Mouse (Mus musculus) liver, embryonic 14.5 days (tissue): ENCODE data around the gene Plod1.

Experiments used
- CTCF ChIP-seq: IDR thresholded peaks from 2 replicates; pipeline ENCODE4 v1.5.1; 2016; ENCODE audit warnings: antibody characterized with exemption, low read depth, control low read depth
- EP300 ChIP-seq: IDR thresholded peaks from 2 replicates; pipeline ENCODE4 v1.6.1; 2016; ENCODE audit warnings: antibody characterized with exemption, low read depth

- no peak for TF ChIP-seq CTCF
- no peak for TF ChIP-seq EP300
These were observed 70.5 kb downstream of the Plod1 start for GRCm38 (mm10) chr4:147866056-147866455.
